Mouse (Mus musculus) lung, embryonic 15.5 days (tissue): ENCODE results near the gene Golt1a. TPM values are rescaled to one million over a fixed set of nuclear protein-coding genes. Genes with fewer than 3 reads are reported as not detected.
A peak's percentile ranks its signal among the peaks of the same experiment; 100 is the strongest.
"Not testable (repeated sequence)": the region's sequence is repeated elsewhere in the genome, so short reads cannot be mapped to it uniquely, and the experiment has no call there.

Experiments used
- ATAC-seq: fragments of 200-750 bp; cut with Nextera tagmentation; 2 replicates; pipeline ENCODE4 v1.8.0; 2017; ENCODE audit warnings: moderate number of reproducible peaks, borderline replicate concordance; ENCODE audit not compliant: low FRiP score, low TSS enrichment; ENCODE audit errors: extremely low read depth
- H3K27ac ChIP-seq: fragments of 300-500 bp; sonication (generic); 2 replicates; pipeline ENCODE4 v1.5.1; 2015; ENCODE audit warnings: moderate library complexity, mild to moderate bottlenecking, inconsistent platforms
- H3K27me3 ChIP-seq: fragments of 300-500 bp; sonication (generic); 2 replicates; pipeline ENCODE4 v1.6.1; 2015; ENCODE audit warnings: inconsistent platforms
- H3K36me3 ChIP-seq: fragments of 300-500 bp; sonication (generic); 2 replicates; pipeline ENCODE4 v1.6.1; 2015; ENCODE audit warnings: inconsistent platforms
- H3K4me1 ChIP-seq: fragments of 300-500 bp; sonication (generic); 2 replicates; pipeline ENCODE4 v1.6.1; 2015; ENCODE audit warnings: inconsistent platforms
- H3K4me2 ChIP-seq: fragments of 300-500 bp; sonication (generic); 2 replicates; pipeline ENCODE4 v1.6.1; 2015; ENCODE audit warnings: inconsistent platforms, mild to moderate bottlenecking, moderate library complexity
- H3K4me3 ChIP-seq: fragments of 300-500 bp; sonication (generic); 2 replicates; pipeline ENCODE4 v1.5.1; 2015; ENCODE audit warnings: mild to moderate bottlenecking, inconsistent platforms
- H3K9ac ChIP-seq: fragments of 300-500 bp; sonication (generic); 2 replicates; pipeline ENCODE4 v1.6.1; 2015; ENCODE audit warnings: inconsistent platforms
- H3K9me3 ChIP-seq: fragments of 300-500 bp; sonication (generic); 2 replicates; pipeline ENCODE4 v1.6.1; 2016; ENCODE audit warnings: inconsistent platforms
- WGBS: fragments of 180-500 bp; shearing (Covaris S2); methylation state at CpG from one replicate; pipeline ENCODE4 v1.1.7; 2015; 5-methylcytosine and 5-hydroxymethylcytosine counted together
- polyA plus RNA-seq: library from polyadenylated mRNA; unstranded; fragments of >200 nt; fragmentation: Nextera tagmentation; extraction: Ambion mirVana; gene quantifications from 2 replicates; pipeline ENCODE4 v1.2.1, GENCODE M21; 2015

The Golt1a gene
- polyA plus RNA-seq, 1 experiment from 2014 or later: 0.16 TPM

- WGBS: 4% methylated on average over 34 of the region's 34 CpGs
- H3K27ac ChIP-seq: peak overlapping the region; percentile 71
- peak; percentile 81; the same call in 1 of the 2 replicates for ATAC-seq
- H3K4me3 ChIP-seq: peak overlapping the region; percentile 22
- no peaks in the 10 kb centered on the region for H3K9me3 ChIP-seq
- no peak overlapping the region; the same call in 1 of the 2 replicates for H3K9ac ChIP-seq
- H3K4me2 ChIP-seq: peak overlapping the region; percentile 73
- H3K36me3 ChIP-seq: no peaks in the 10 kb centered on the region
- H3K27me3 ChIP-seq: peaks cover 7% of the 10 kb centered on the region; the same call in 1 of the 2 replicates
- H3K4me1 ChIP-seq: peaks cover 30% of the 10 kb centered on the region
Observed at GRCm38 (mm10) chr1:133328896-133329637, 19.5 kb downstream of the Golt1a start.

- peaks cover 28% of the 10 kb centered on the region for H3K4me1 ChIP-seq
- H3K9me3 ChIP-seq: no peaks in the 10 kb centered on the region
- peaks cover 7% of the 10 kb centered on the region; the same call in 1 of the 2 replicates for H3K27me3 ChIP-seq
- peak; percentile 19; the same call in 1 of the 2 replicates for ATAC-seq
- H3K4me3 ChIP-seq: peak overlapping the region; percentile 22
- H3K9ac ChIP-seq: no peak overlapping the region; the same call in 1 of the 2 replicates
- 23% methylated on average over 7 of the region's 7 CpGs for WGBS
- H3K4me2 ChIP-seq: peak overlapping the region; percentile 73
- H3K27ac ChIP-seq: peak overlapping the region; percentile 71
- H3K36me3 ChIP-seq: no peaks in the 10 kb centered on the region
Observed at GRCm38 (mm10) chr1:133329638-133329964, 20.0 kb downstream of the Golt1a start.

GRCm38 (mm10) chr1:133331142-133331541, 21.5 kb downstream of the Golt1a start:
- peaks cover 7% of the 10 kb centered on the region; the same call in 1 of the 2 replicates for H3K27me3 ChIP-seq
- WGBS: 53% methylated on average over 3 of the region's 3 CpGs
- H3K4me2 ChIP-seq: no peak overlapping the region
- no peak overlapping the region for H3K4me3 ChIP-seq
- H3K4me1 ChIP-seq: peaks cover 28% of the 10 kb centered on the region
- no peak overlapping the region for H3K27ac ChIP-seq
- no peaks in the 10 kb centered on the region for H3K9me3 ChIP-seq
- H3K36me3 ChIP-seq: no peaks in the 10 kb centered on the region
- no peak for ATAC-seq
- no peak overlapping the region for H3K9ac ChIP-seq

GRCm38 (mm10) chr1:133332656-133333430, 23.2 kb downstream of the Golt1a start:
- H3K27ac ChIP-seq: no peak overlapping the region
- peaks cover 7% of the 10 kb centered on the region; the same call in 1 of the 2 replicates for H3K27me3 ChIP-seq
- H3K9ac ChIP-seq: no peak overlapping the region
- no peak for ATAC-seq
- WGBS: 87% methylated on average over 11 of the region's 11 CpGs
- no peaks in the 10 kb centered on the region for H3K36me3 ChIP-seq
- H3K4me2 ChIP-seq: no peak overlapping the region
- H3K9me3 ChIP-seq: no peaks in the 10 kb centered on the region
- H3K4me1 ChIP-seq: peaks cover 28% of the 10 kb centered on the region
- no peak overlapping the region for H3K4me3 ChIP-seq

GRCm38 (mm10) chr1:133333937-133334336, 24.3 kb downstream of the Golt1a start:
- Histone ChIP-seq H3K27me3 (peaks cover 7% of the 10 kb centered on the region; the same call in 1 of the 2 replicates), H3K4me2 (no peak overlapping the region), H3K27ac (no peak overlapping the region), H3K4me1 (peaks cover 17% of the 10 kb centered on the region), H3K9me3 (no peaks in the 10 kb centered on the region), H3K36me3 (no peaks in the 10 kb centered on the region), H3K9ac (no peak overlapping the region), H3K4me3 (no peak overlapping the region)
- 73% methylated on average over 6 of the region's 6 CpGs for WGBS
- no peak for ATAC-seq

GRCm38 (mm10) chr1:133340403-133340802, 30.8 kb downstream of the Golt1a start:
- not testable (repeated sequence) for H3K9ac ChIP-seq, H3K4me1 ChIP-seq, H3K9me3 ChIP-seq, H3K4me2 ChIP-seq, H3K4me3 ChIP-seq, H3K27me3 ChIP-seq, ATAC-seq, H3K27ac ChIP-seq, H3K36me3 ChIP-seq
- 73% methylated on average over 1 of the region's 1 CpGs for WGBS

- WGBS: 85% methylated on average over 2 of the region's 2 CpGs
- no peaks in the 10 kb centered on the region for H3K36me3 ChIP-seq
- no peak overlapping the region for H3K9ac ChIP-seq
- H3K4me1 ChIP-seq: no peaks in the 10 kb centered on the region
- H3K9me3 ChIP-seq: no peaks in the 10 kb centered on the region
- H3K27me3 ChIP-seq: no peaks in the 10 kb centered on the region
- no peak overlapping the region for H3K4me3 ChIP-seq
- ATAC-seq: no peak
- no peak overlapping the region for H3K27ac ChIP-seq
- H3K4me2 ChIP-seq: no peak overlapping the region
Observed at GRCm38 (mm10) chr1:133344357-133344756, 34.8 kb downstream of the Golt1a start.

GRCm38 (mm10) chr1:133346531-133346930, 36.9 kb downstream of the Golt1a start:
- H3K9ac ChIP-seq: no peak overlapping the region
- no peaks in the 10 kb centered on the region for H3K36me3 ChIP-seq
- no peaks in the 10 kb centered on the region for H3K4me1 ChIP-seq
- no peak overlapping the region for H3K4me2 ChIP-seq
- H3K27me3 ChIP-seq: no peaks in the 10 kb centered on the region
- no peak for ATAC-seq
- no peak overlapping the region for H3K27ac ChIP-seq
- no peaks in the 10 kb centered on the region for H3K9me3 ChIP-seq
- 70% methylated on average over 9 of the region's 9 CpGs for WGBS
- no peak overlapping the region for H3K4me3 ChIP-seq

GRCm38 (mm10) chr1:133347226-133347625, 37.6 kb downstream of the Golt1a start:
- no peak for ATAC-seq
- Histone ChIP-seq H3K27ac (no peak overlapping the region), H3K27me3 (peaks cover 6% of the 10 kb centered on the region; the same call in 1 of the 2 replicates), H3K4me1 (no peaks in the 10 kb centered on the region), H3K4me3 (no peak overlapping the region), H3K9me3 (no peaks in the 10 kb centered on the region), H3K4me2 (no peak overlapping the region), H3K9ac (no peak overlapping the region), H3K36me3 (no peaks in the 10 kb centered on the region)
- WGBS: 66% methylated on average over 3 of the region's 3 CpGs

GRCm38 (mm10) chr1:133347693-133348520, 38.3 kb downstream of the Golt1a start:
- H3K4me2 ChIP-seq: no peak overlapping the region
- H3K27ac ChIP-seq: no peak overlapping the region
- H3K4me3 ChIP-seq: no peak overlapping the region
- H3K27me3 ChIP-seq: peaks cover 10% of the 10 kb centered on the region; the same call in 1 of the 2 replicates
- H3K9ac ChIP-seq: no peak overlapping the region
- 52% methylated on average over 11 of the region's 11 CpGs for WGBS
- H3K9me3 ChIP-seq: no peaks in the 10 kb centered on the region
- ATAC-seq: no peak
- no peaks in the 10 kb centered on the region for H3K36me3 ChIP-seq
- H3K4me1 ChIP-seq: no peaks in the 10 kb centered on the region

- no peak within 1 kb of the TSS for H3K4me3 ChIP-seq
- ATAC-seq: no peak
- 0 out of 2 replicates have a peak, but pooled peaks cover 4% of the 10 kb centered on the region for H3K4me1 ChIP-seq
- peaks cover 15% of the 10 kb centered on the region; the same call in 1 of the 2 replicates for H3K27me3 ChIP-seq
- 92% methylated on average over 1 of the region's 1 CpGs for WGBS
- H3K4me2 ChIP-seq: no peak within 1 kb of the TSS
- no peak within 1 kb of the TSS for H3K27ac ChIP-seq
- no peaks in the 10 kb centered on the region for H3K36me3 ChIP-seq
- no peaks in the 10 kb centered on the region for H3K9me3 ChIP-seq
- no peak within 1 kb of the TSS for H3K9ac ChIP-seq
Observed at GRCm38 (mm10) chr1:133350210-133350609, 40.6 kb downstream of the Golt1a start, which contains the start of gene Ren1. Gene Ren1, plus strand, starts transcription at chr1:133350510.
